Mouse (Mus musculus): ENCODE results near the gene Phf12. TPM values are rescaled to one million over a fixed set of nuclear protein-coding genes. Genes with fewer than 3 reads are reported as not detected.

Phf12 gene
- total RNA-seq (2023) = 162 to 186 TPM (median 167 TPM) in 4 replicates

DNA sequence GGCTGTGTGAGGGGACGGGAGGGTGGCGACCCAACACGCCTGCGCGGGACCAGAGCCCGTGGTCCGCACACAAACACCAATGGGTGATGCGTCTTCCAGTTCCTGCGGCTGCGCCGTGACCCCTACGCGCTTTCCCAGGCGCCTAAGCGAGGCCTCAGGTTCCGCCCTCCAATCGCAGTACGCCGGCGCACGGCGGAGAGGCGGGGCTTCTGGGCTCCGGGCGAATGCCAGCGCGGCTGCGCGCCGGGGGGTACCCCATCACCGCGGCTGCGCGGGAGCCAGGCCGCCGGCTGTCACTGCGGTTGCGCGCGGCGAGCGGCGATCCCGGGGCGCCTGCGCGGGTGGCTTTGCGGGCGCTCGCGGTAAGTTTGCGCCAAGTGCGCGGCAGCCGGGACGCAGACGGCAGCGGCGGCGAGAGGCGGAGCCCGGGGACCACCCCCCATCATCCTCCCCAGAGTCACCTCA lies at the start of gene Phf12:
Gene Phf12, plus strand, starts transcription at position 314 of the 465 bp plus-strand sequence.

GRCm38 (mm10) chr11:78031947-78032808 lies 49.6 kb downstream of the Phf12 start, which contains the start of gene Dhrs13:
Gene Dhrs13, plus strand, starts transcription at chr11:78032280.

GRCm38 (mm10) chr11:78037831-78038752 lies 55.5 kb downstream of the Phf12 start, which contains the start of gene Flot2:
Gene Flot2, plus strand, starts transcription at chr11:78037931.

Other genes with a start within 250 kb of the Phf12 start
- gene Myo18a, start 219.5 kb upstream of the Phf12 start, total RNA-seq (2023) = 112 to 134 TPM (median 121 TPM) in 4 replicates
- gene Gm10277, start 195.0 kb upstream of the Phf12 start, total RNA-seq (2023) = not detected in 4 replicates
- gene Pipox, start 88.7 kb upstream of the Phf12 start, total RNA-seq (2023) = 0.66 to 1.2 TPM in 2 of 4 replicates, not detected in the others
- not detected in 4 replicates for gene Sez6, start 52.0 kb upstream of the Phf12 start, total RNA-seq (2023)
- gene Dhrs13, start 49.5 kb downstream of the Phf12 start, total RNA-seq (2023) = 0.63 to 0.98 TPM (median 0.91 TPM) in 4 replicates
- 11.9 to 17.5 TPM (median 14.8 TPM) in 4 replicates for gene Flot2, start 55.2 kb downstream of the Phf12 start, total RNA-seq (2023)
- 23.7 to 25.0 TPM (median 24.0 TPM) in 4 replicates for gene Eral1, start 97.6 kb downstream of the Phf12 start, total RNA-seq (2023)
- 15.7 to 20.1 TPM (median 16.6 TPM) in 4 replicates for gene Fam222b, start 111.9 kb downstream of the Phf12 start, total RNA-seq (2023)
- gene Traf4, start 182.8 kb downstream of the Phf12 start, total RNA-seq (2023) = 50.8 to 67.2 TPM (median 56.4 TPM) in 4 replicates
- gene Nek8, start 193.9 kb downstream of the Phf12 start, total RNA-seq (2023) = 16.5 to 22.9 TPM (median 19.9 TPM) in 4 replicates
- gene Tlcd1, start 194.0 kb downstream of the Phf12 start, total RNA-seq (2023) = 2.1 to 5.5 TPM (median 4.1 TPM) in 4 replicates
- gene Rpl23a, start 200.8 kb downstream of the Phf12 start, total RNA-seq (2023) = 2,528 to 2,656 TPM (median 2,571 TPM) in 4 replicates
- 0.81 to 1.8 TPM (median 1.6 TPM) in 3 of 4 replicates, not detected in the other for gene Rab34, start 205.7 kb downstream of the Phf12 start, total RNA-seq (2023)
- gene Proca1, start 210.6 kb downstream of the Phf12 start, total RNA-seq (2023) = 0.63 TPM in 1 of 4 replicates, not detected in the others

Data from B cell, adult 62 days (primary cell).